Mouse (Mus musculus): ENCODE measurements around the gene Zfp616. TPM values are rescaled to one million over a fixed set of nuclear protein-coding genes. Genes with fewer than 3 reads are reported as not detected.

The Zfp616 gene
- polyA plus RNA-seq (2015; fragmentation: Nextera tagmentation; extraction: Ambion mirVana) = not detected in 2 replicates

DNA sequence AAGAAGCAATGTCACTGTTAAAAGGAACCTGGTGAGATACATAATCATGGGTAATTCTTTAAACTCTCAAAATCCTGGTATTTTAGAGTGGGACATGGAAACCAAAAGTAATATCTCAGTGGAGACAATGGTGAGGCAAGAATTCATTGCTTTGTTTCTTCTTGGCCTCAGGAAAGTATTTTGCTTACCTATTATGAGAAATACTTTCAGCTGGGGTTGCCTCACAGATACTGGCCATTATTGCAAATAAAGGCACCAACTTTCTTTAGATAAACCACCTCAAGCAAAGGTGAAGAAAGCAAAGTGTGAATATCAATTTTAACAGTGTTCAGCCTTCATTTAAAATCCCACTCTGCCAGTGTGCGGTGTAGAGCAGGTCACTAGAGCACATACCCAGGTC lies at the start of gene Zfp616:
Gene Zfp616 (plus strand): TSS at position 301 of the 400 bp plus-strand sequence.
- no peak within 1 kb of the TSS for H3K4me2 ChIP-seq (replicated peaks)
- no peaks in the 10 kb centered on the region for H3K4me1 ChIP-seq
- no peak within 1 kb of the TSS for H3K9ac ChIP-seq (replicated peaks)
- H3K4me3 ChIP-seq = no peak within 1 kb of the TSS
- no peaks in the 10 kb centered on the region for H3K27me3 ChIP-seq
- H3K27ac ChIP-seq (replicated peaks) = no peak within 1 kb of the TSS
- peaks cover 17% of the 10 kb centered on the region for H3K9me3 ChIP-seq
- no peaks in the 10 kb centered on the region for H3K36me3 ChIP-seq
- WGBS = 79% methylated on average over 1 of the region's 1 CpGs
- no peak for ATAC-seq (replicated peaks)

GRCm38 (mm10) chr11:74051347-74051746 lies 18.4 kb upstream of the Zfp616 start:
- no peak overlapping the region for H3K27ac ChIP-seq (replicated peaks)

DNA sequence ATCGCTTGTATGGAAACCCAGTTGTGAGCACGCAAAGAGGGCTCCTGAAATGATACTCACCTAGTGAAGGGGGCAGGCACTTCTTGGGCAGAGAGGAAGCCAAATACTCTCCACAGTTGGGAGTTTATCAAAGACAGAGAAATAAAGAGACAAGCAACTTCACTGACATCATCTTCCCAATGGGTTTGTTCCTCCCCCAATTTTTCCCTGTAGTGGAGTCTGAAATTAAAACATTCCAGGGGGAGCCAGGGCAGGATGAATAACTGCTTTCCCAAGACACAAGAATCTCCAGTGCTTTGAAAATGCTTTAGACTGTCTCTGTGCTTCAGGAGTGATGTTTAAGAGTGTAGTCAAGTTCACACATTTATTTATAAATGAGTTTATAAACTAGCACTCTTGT lies 13.3 kb upstream of the Zfp616 start, which contains the start of the genes Olfr139 and Olfr399:
Gene Olfr139 (minus strand): TSS at position 101 of the 400 bp plus-strand sequence.
Gene Olfr399 (minus strand): TSS at position 165 of the 400 bp plus-strand sequence.
- 70% methylated on average over 2 of the region's 2 CpGs for whole genome bisulfite sequencing
- no peak within 1 kb of the TSS for H3K4me2 ChIP-seq (replicated peaks)
- H3K4me3 ChIP-seq = no peak within 1 kb of the TSS
- H3K27me3 ChIP-seq = no peaks in the 10 kb centered on the region
- no peak within 1 kb of the TSS for H3K9ac ChIP-seq (replicated peaks)
- peaks cover 5% of the 10 kb centered on the region; the same call in 1 of the 2 replicates for H3K9me3 ChIP-seq
- no peak for ATAC-seq (replicated peaks)
- no peaks in the 10 kb centered on the region for H3K4me1 ChIP-seq
- H3K36me3 ChIP-seq = no peaks in the 10 kb centered on the region
- H3K27ac ChIP-seq (replicated peaks) = no peak within 1 kb of the TSS

More at GRCm38 (mm10) chr11:74051347-74051746, 18.4 kb upstream of the Zfp616 start:
- no peak for ATAC-seq (replicated peaks)
- Histone ChIP-seq H3K4me2 (replicated peaks) (no peak overlapping the region), H3K27me3 (no peaks in the 10 kb centered on the region), H3K9ac (replicated peaks) (no peak overlapping the region), H3K4me1 (no peaks in the 10 kb centered on the region), H3K36me3 (no peaks in the 10 kb centered on the region), H3K4me3 (no peak overlapping the region), H3K9me3 (peaks cover 5% of the 10 kb centered on the region; the same call in 1 of the 2 replicates)
- 69% methylated on average over 3 of the region's 3 CpGs for WGBS

GRCm38 (mm10) chr11:74100724-74101123 lies 31.0 kb downstream of the Zfp616 start:
- whole genome bisulfite sequencing = 81% methylated on average over 2 of the region's 2 CpGs
- H3K4me3 ChIP-seq = no peak overlapping the region
- H3K27me3 ChIP-seq = no peaks in the 10 kb centered on the region
- no peaks in the 10 kb centered on the region for H3K36me3 ChIP-seq
- no peak for ATAC-seq (replicated peaks)
- H3K9me3 ChIP-seq = peaks cover 19% of the 10 kb centered on the region; the same call in 1 of the 2 replicates
- H3K4me2 ChIP-seq (replicated peaks) = no peak overlapping the region
- H3K27ac ChIP-seq (replicated peaks) = no peak overlapping the region
- no peaks in the 10 kb centered on the region for H3K4me1 ChIP-seq
- H3K9ac ChIP-seq (replicated peaks) = no peak overlapping the region

DNA sequence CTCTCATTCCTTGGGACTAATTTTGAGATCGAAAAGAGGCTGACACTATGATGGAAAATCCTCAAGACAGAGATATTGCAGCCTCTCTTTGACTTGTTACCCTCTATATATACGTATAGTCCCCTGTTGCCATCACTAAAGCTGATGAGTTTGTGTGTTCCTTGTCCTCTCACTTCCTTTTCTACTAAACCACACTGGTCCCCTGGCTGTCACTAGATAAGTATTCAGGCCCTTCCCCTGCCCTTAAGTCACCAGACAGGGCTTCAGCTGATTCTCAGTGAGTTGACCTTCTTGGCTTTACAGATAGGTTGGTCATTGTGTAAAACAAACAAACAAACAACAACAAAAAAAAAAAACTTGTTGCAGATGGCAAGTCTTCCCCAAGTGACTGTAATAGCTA lies 31.8 kb downstream of the Zfp616 start:
- H3K9ac ChIP-seq (replicated peaks) = no peak overlapping the region
- H3K27ac ChIP-seq (replicated peaks) = no peak overlapping the region
- 50% methylated on average over 2 of the region's 2 CpGs for WGBS
- H3K36me3 ChIP-seq = no peaks in the 10 kb centered on the region
- no peaks in the 10 kb centered on the region for H3K27me3 ChIP-seq
- H3K9me3 ChIP-seq = peaks cover 19% of the 10 kb centered on the region; the same call in 1 of the 2 replicates
- H3K4me2 ChIP-seq (replicated peaks) = no peak overlapping the region
- H3K4me1 ChIP-seq = no peaks in the 10 kb centered on the region
- H3K4me3 ChIP-seq = no peak overlapping the region
- no peak for ATAC-seq (replicated peaks)

DNA sequence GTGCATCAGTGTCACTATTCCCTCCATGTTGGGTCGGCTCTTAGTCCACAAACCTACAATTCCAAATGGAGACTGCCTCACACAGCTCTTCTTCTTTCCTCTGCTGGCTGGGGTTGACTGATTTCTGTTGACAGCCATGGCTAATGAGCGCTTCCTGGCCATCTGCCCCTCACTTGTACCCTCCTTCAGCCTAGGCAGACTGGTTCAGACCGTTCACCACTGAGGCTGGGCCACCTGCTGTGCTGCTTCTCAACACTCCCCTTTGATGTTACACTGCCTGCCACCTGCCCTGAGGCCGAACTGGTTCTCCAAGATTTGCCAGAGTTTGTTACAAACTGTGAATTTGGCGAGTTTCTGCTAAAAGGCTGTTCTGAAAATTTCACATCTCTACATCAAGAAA lies 35.3 kb downstream of the Zfp616 start:
- Histone ChIP-seq H3K36me3 (no peaks in the 10 kb centered on the region), H3K9ac (replicated peaks) (no peak overlapping the region), H3K4me3 (no peak overlapping the region), H3K9me3 (0 out of 2 replicates have a peak, but pooled peaks cover 14% of the 10 kb centered on the region), H3K4me1 (no peaks in the 10 kb centered on the region), H3K4me2 (replicated peaks) (no peak overlapping the region), H3K27me3 (no peaks in the 10 kb centered on the region), H3K27ac (replicated peaks) (no peak overlapping the region)
- no peak for ATAC-seq (replicated peaks)
- 46% methylated on average over 5 of the region's 5 CpGs for WGBS

GRCm38 (mm10) chr11:74113412-74113811 lies 43.7 kb downstream of the Zfp616 start, which contains the start of gene Olfr401:
Olfr401 (plus strand) TSS chr11:74113712.
- no peaks in the 10 kb centered on the region for H3K4me1 ChIP-seq
- no peaks in the 10 kb centered on the region for H3K27me3 ChIP-seq
- no peak within 1 kb of the TSS for H3K4me3 ChIP-seq
- no peaks in the 10 kb centered on the region for H3K36me3 ChIP-seq
- H3K4me2 ChIP-seq (replicated peaks) = no peak within 1 kb of the TSS
- H3K27ac ChIP-seq (replicated peaks) = no peak within 1 kb of the TSS
- no peak within 1 kb of the TSS for H3K9ac ChIP-seq (replicated peaks)
- H3K9me3 ChIP-seq = peaks cover 36% of the 10 kb centered on the region
- ATAC-seq (replicated peaks) = no peak

Other genes starting within 250 kb of the Zfp616 start
- not detected in 2 replicates for gene Olfr393, start 218.5 kb upstream of the Zfp616 start, polyA plus RNA-seq (2015; fragmentation: Nextera tagmentation; extraction: Ambion mirVana)
- not detected in 2 replicates for gene Olfr394, start 179.2 kb upstream of the Zfp616 start, polyA plus RNA-seq (2015; fragmentation: Nextera tagmentation; extraction: Ambion mirVana)
- not detected in 2 replicates for gene Olfr395, start 160.7 kb upstream of the Zfp616 start, polyA plus RNA-seq (2015; fragmentation: Nextera tagmentation; extraction: Ambion mirVana)
- gene Olfr23, start 133.3 kb upstream of the Zfp616 start, polyA plus RNA-seq (2015; fragmentation: Nextera tagmentation; extraction: Ambion mirVana) = not detected in 2 replicates
- not detected in 2 replicates for gene Olfr397, start 109.1 kb upstream of the Zfp616 start, polyA plus RNA-seq (2015; fragmentation: Nextera tagmentation; extraction: Ambion mirVana)
- gene Olfr398, start 79.5 kb upstream of the Zfp616 start, polyA plus RNA-seq (2015; fragmentation: Nextera tagmentation; extraction: Ambion mirVana) = not detected in 2 replicates
- gene Olfr139, start 13.4 kb upstream of the Zfp616 start, polyA plus RNA-seq (2015; fragmentation: Nextera tagmentation; extraction: Ambion mirVana) = not detected in 2 replicates
- gene Olfr399, start 13.3 kb upstream of the Zfp616 start, polyA plus RNA-seq (2015; fragmentation: Nextera tagmentation; extraction: Ambion mirVana) = not detected in 2 replicates
- not detected in 2 replicates for gene Olfr401, start 43.8 kb downstream of the Zfp616 start, polyA plus RNA-seq (2015; fragmentation: Nextera tagmentation; extraction: Ambion mirVana)
- gene Olfr402, start 83.6 kb downstream of the Zfp616 start, polyA plus RNA-seq (2015; fragmentation: Nextera tagmentation; extraction: Ambion mirVana) = not detected in 2 replicates
- gene Olfr403, start 116.3 kb downstream of the Zfp616 start, polyA plus RNA-seq (2015; fragmentation: Nextera tagmentation; extraction: Ambion mirVana) = not detected in 2 replicates
- not detected in 2 replicates for gene Olfr43, start 141.4 kb downstream of the Zfp616 start, polyA plus RNA-seq (2015; fragmentation: Nextera tagmentation; extraction: Ambion mirVana)
- gene Olfr406, start 189.9 kb downstream of the Zfp616 start, polyA plus RNA-seq (2015; fragmentation: Nextera tagmentation; extraction: Ambion mirVana) = not detected in 2 replicates
- not detected in 2 replicates for gene Olfr59, start 213.8 kb downstream of the Zfp616 start, polyA plus RNA-seq (2015; fragmentation: Nextera tagmentation; extraction: Ambion mirVana)